Mouse (Mus musculus): ENCODE measurements around the gene Fyb.
A peak's percentile ranks its signal among the peaks of the same experiment; 100 is the strongest.

Gene Fyb

GRCm38 (mm10) chr15:6598626-6599025 lies 76.0 kb downstream of the Fyb start:
- DNase-seq (ENCODE audit: low spot score in 2 of 2), result no peak

GRCm38 (mm10) chr15:6600314-6600713 lies 77.7 kb downstream of the Fyb start:
- DNase-seq (ENCODE audit: low spot score in 2 of 2), result no peak

DNA sequence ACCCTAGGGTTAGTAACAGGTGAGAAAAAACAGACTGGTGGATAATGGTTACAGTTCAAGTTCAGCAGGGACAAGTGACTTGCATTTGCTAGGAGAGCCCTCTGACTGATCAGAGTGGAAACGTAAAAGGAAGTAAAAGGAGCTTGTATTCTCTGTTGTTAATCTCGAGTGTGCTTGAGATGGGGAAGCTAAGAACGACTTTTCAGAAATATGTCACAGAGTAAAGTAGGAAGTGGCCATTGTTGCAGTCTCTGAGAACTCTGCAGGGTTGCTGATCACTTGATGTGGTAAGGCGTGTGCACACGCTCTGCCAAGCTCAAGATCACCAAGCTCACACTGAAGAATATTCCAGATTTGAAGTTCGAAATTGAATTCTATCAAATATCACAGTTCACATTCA lies 78.7 kb downstream of the Fyb start:
- peak; percentile 29 to 31 for DNase-seq (ENCODE audit: low spot score in 2 of 2)

DNA sequence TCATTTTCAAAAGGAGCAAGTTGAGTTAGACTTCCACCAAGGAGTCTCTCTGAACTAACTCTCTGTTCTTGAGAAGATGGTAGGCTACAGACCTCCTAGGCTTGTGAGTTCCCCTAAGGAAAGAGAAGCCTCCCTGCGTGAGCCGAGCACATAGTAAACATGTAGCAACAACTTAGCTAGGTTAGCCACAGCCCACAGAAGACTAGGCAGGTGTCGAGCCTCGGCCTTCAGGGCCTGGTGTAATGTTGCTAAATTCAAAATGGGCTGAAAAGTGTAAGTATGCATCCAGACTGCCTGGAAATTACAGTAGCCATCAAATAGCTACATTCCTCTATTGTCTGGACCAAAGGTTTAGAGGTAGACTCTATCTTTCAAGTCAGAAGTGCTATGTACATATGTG lies 79.3 kb downstream of the Fyb start:
- no peak for DNase-seq (ENCODE audit: low spot score in 2 of 2)

GRCm38 (mm10) chr15:6610703-6611102 lies 88.0 kb downstream of the Fyb start:
- DNase-seq (ENCODE audit: low spot score in 2 of 2), result no peak

- no peak for DNase-seq (ENCODE audit: low spot score in 2 of 2)
These were observed 90.2 kb downstream of the Fyb start for GRCm38 (mm10) chr15:6612835-6613234.

GRCm38 (mm10) chr15:6616382-6617149 lies 93.9 kb downstream of the Fyb start:
- no peak for DNase-seq (ENCODE audit: low spot score in 2 of 2)

- no peak for DNase-seq (ENCODE audit: low spot score in 2 of 2)
These were observed 97.1 kb downstream of the Fyb start for GRCm38 (mm10) chr15:6619558-6620316.

- peak; percentile 56 to 69 for DNase-seq (ENCODE audit: low spot score in 2 of 2)
These were observed 99.9 kb downstream of the Fyb start for GRCm38 (mm10) chr15:6622512-6622911.

DNA sequence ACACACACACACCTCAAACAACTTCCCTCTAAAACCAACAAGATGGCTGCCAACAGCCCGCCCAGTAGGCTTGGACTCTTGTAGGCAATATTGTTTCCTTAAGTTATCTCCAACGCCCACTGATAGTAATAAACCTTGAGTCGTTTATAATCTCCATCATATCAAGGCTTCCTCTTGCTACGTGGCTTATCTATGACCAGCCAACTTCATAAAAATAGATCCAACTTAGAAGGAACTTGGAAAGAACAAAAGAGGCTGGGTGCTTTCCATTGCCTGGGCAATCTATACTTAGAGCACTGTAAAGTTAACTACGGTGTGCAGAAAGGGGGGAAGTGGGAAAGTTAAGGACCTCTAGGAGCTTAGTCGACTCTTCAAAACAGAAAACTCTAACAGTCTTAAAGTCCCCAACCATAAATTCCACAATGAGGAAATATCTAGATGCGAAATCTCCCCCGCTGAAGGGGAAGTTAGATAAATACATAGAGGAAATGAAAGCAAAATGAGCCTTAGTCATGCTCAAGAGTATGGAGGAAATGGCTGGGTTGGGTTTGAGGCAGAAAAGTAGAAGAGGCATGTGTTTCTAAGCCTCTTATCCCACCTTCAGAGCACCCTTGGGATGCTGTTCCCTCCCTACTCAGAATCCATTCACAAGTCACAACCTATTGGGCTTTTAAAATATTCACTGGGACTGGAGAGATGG lies 101.0 kb downstream of the Fyb start:
- peak; percentile 7 to 42 for DNase-seq (ENCODE audit: low spot score in 2 of 2)

DNA sequence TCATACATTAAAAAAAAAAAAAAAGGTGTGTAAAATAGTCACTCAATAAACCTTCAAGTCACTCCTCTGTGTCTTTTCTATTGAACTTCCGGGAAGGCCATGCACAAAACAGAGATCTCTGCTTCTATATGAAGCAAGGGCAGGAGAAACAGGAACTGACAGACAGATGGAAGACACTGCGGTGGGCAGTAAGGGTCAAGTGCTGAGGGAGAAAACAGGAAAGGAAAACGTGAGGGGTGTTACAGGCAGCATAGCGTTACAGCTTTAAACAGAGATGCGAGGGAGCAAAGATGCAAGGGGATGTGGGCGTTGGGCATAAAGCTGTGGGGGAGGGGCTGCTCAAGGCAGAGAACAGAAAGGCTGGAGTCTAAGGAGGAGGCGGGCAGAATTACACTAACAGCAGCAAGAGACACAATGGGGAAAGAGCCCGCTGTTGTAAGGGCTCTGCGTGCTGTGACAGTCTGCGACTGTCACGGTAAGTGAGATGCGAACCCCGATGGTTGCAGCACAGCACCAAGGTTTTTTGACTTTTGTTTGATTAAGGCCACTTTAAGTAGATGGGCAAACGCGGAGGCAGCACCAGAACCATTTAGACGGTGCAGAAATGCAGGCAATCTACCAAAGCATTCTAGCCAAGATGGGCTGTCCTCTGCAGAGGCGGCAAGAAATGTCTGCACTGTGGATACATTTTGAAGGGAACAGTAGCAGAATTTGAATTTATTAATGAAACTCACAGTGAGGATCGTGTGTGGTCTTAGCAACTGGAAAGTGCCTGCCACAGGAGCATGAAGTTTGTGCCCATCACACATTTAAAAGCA lies 101.9 kb downstream of the Fyb start:
- peak in 1 of 2 experiments; percentile 21 for DNase-seq (ENCODE audit: low spot score in 2 of 2)

GRCm38 (mm10) chr15:6625607-6626033 lies 103.0 kb downstream of the Fyb start:
- DNase-seq (ENCODE audit: low spot score in 2 of 2), result peak; percentile 22 to 52

DNA sequence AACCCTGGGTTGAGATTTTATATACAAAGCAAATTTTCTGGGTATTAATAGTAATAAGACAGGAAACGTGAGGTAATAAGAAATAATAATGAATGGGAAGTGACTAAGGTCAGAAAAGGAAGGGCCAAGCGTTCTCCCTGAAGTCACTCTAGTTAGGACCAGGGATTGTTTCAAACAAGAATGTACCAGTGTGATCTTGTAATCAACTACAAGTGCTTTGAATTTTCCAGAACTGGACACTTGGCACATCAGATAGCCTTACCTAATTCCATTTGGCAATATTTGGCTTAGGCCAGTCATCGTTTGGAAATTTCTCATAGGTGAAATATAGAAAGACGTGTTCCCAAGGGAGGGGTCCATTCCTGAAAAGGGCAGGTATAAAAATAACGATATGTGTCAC lies 103.5 kb downstream of the Fyb start:
- DNase-seq (ENCODE audit: low spot score in 2 of 2), result no peak

GRCm38 (mm10) chr15:6628431-6629077 lies 105.9 kb downstream of the Fyb start:
- DNase-seq (ENCODE audit: low spot score in 2 of 2), result no peak

- no peak for DNase-seq (ENCODE audit: low spot score in 2 of 2)
These were observed 106.5 kb downstream of the Fyb start for GRCm38 (mm10) chr15:6629174-6629573.

- DNase-seq (ENCODE audit: low spot score in 2 of 2), result no peak
These were observed 112.8 kb downstream of the Fyb start for GRCm38 (mm10) chr15:6635405-6635804.

GRCm38 (mm10) chr15:6642223-6642622 lies 119.6 kb downstream of the Fyb start:
- DNase-seq (ENCODE audit: low spot score in 2 of 2), result no peak

DNA sequence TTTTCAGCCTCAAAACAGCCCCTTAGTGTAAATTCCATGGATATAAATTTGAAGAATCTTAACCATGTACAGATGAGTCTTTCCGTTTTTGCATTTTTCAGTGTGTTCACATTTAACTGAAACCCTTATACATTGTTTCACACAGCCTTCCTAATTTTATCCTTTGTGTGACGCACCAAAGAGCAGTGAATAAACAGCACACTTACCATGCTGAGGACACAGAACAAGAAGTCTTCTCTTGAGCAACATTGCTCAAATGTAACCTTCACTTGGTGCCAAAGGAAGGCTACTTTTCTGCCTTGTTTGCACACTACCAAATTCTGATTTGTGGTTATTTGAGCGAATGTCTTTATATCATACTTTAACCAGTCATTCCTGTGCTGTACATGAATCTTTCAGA lies 122.8 kb downstream of the Fyb start:
- DNase-seq (ENCODE audit: low spot score in 2 of 2), result no peak

DNA sequence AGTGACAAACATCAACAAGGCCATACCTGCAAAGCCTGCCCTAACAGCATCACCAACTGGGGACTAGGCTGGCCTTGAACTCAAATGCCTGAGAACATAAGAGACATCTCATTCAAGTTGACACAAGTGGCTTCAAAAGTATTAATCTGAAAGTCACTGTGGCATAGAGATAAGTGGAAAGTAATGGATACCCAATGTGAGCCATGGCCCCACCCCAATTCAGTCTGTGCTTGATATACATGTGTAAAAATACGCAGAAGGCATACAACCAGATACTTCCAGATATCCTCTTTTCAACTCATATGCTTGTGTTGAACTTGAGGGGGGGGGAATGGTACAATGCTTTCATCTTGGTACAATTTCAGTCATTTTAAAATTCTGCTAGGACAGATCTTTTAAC lies 124.4 kb downstream of the Fyb start:
- DNase-seq (ENCODE audit: low spot score in 2 of 2), result no peak

- DNase-seq (ENCODE audit: low spot score in 2 of 2), result no peak
These were observed 126.2 kb downstream of the Fyb start for GRCm38 (mm10) chr15:6648757-6649403.

GRCm38 (mm10) chr15:6653046-6653445 lies 130.4 kb downstream of the Fyb start:
- no peak for DNase-seq (ENCODE audit: low spot score in 2 of 2)

All from spleen, postnatal 36 days (tissue).